Mouse (Mus musculus): ENCODE measurements around the gene Src.

Gene Src

DNA sequence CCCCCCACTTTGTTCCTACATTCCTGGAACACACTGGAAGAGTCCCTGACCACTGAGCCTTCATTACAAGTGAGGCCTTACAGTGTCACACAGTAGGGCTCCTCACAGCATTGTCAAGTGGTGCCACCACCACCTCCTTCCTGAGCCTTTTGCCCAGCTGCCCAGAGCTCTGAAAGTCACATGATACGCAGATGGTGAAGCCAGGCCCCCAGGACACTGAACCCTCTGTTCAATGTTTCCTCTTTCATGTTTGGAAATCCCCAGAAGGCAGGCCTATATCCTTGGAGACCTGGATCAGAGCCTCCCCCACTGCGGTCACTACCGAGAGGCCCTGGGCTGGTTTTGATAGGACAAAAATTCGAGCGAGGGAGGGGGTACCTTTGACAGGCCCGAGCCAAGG, 1.0 kb upstream of the Src start:
- DNase-seq: peak; percentile 87

- DNase-seq: no peak
These were observed 396 bp downstream of the Src start for GRCm38 (mm10) chr2:157418609-157419071.

- DNase-seq: no peak
These were observed 1.3 kb downstream of the Src start for GRCm38 (mm10) chr2:157419506-157419905.

DNA sequence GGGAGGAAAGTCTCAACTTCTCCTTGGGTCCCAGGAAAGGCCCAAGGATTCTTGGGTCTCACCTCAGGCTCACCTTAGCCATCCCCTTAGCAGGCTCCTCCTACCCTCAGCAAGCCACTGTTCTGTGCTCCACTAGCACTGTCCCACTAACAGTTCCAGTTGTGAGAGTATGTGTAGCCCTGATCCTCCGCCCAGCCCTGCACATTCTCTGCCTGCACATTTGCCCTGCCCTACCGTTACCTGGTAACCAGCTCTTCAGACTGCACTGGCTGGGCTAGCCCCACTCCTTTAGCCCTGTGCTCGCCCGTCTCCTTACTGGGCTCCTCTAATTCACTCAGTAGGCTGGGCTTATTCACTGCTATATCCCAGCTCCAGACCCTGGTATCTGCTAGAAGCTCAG, 2.2 kb downstream of the Src start:
- peak; percentile 88 for DNase-seq

DNA sequence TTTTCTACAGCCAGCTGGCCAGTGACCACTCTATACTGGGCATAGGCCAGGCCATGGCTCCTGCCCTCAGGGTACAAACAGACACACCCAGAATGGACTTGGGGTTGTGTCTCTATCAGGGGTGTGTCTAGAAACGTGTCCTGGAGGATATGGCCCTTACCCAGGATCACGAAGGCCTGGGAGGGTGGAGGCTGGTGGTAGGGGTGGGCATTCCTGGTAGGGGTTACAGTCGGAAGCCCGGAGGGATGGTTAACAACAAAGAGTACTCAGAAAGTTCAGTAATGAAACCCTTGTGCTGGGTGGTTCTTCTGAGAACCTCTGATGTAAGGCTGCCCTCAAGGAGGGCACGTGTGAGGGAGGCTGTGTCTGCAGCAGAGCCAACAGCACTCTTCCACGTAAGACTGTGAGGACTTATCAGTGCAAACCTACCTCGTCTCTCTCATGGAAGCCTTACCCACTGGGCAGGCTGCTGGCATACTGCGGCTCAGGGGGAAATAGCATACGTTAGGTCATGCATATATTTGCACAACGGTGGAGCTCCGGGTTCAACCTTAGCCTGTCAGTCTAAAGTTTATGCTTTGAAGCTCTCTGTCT, 3.9 kb downstream of the Src start:
- no peak for DNase-seq

- peak; percentile 96 for DNase-seq
These were observed 4.8 kb downstream of the Src start for GRCm38 (mm10) chr2:157422854-157423705.

DNA sequence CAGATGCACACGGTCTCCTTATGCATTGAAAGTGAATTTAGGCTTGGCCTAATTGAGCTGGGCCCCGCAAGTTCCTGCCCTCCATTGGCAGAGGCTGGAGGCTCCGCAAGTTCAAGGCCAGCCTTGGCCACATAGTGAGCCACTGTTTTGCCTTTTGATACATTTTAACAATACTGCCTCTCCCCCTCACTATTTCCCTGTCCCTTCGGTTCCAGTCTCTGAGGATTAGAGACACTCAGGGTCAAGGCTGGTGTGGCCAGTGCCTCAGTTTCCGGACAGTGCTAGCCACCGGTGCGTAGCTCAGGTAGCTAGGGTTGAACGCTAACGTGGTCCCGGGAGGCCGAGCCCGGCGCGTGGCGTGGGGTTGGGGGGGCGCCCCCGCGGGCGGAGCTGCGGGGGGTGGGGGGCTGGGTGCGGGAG, 5.5 kb downstream of the Src start:
- peak; percentile 89 for DNase-seq

GRCm38 (mm10) chr2:157424126-157424903, 6.1 kb downstream of the Src start:
- DNase-seq: peak; percentile 93

- peak; percentile 93 for DNase-seq
These were observed 6.8 kb downstream of the Src start for GRCm38 (mm10) chr2:157424904-157425642.

DNA sequence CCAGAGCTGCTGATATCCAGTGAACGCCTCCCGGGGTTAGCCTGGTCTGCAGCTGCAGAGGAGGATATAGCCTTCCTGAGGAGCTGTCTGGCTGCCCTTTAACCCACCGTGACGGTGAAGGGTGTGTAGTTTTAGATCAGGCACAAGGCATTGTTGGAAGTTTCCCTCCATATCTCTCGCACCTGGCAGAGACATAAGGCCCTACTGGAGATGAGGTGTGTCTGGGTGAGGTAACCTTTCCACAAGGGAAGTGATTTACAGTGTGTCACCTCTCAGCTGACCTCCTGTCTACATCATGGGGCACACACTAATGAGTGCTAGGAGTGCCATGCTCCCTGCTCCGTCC, 7.4 kb downstream of the Src start:
- DNase-seq: peak; percentile 90

DNA sequence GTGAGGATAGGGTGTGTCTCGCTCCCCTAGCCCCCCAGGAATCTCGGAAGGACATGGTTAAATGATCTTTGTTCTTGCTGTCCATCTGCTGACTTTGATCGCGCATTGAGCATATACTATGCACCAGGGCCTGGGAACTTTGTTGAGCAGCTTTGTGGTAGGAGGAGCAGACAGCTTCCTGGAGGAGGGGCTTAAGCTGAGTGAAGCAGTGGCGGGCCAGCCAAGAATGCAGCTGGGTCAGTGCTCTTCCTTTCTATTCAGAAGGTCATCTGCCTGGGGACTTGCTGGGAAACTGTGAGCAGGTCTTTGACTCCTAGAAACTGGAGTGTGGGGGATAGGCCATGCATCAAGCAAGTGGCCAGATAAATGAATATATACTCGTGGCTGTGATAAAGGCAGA, 7.9 kb downstream of the Src start:
- peak; percentile 95 for DNase-seq

GRCm38 (mm10) chr2:157427164-157427563, 8.9 kb downstream of the Src start:
- peak; percentile 80 for DNase-seq

DNA sequence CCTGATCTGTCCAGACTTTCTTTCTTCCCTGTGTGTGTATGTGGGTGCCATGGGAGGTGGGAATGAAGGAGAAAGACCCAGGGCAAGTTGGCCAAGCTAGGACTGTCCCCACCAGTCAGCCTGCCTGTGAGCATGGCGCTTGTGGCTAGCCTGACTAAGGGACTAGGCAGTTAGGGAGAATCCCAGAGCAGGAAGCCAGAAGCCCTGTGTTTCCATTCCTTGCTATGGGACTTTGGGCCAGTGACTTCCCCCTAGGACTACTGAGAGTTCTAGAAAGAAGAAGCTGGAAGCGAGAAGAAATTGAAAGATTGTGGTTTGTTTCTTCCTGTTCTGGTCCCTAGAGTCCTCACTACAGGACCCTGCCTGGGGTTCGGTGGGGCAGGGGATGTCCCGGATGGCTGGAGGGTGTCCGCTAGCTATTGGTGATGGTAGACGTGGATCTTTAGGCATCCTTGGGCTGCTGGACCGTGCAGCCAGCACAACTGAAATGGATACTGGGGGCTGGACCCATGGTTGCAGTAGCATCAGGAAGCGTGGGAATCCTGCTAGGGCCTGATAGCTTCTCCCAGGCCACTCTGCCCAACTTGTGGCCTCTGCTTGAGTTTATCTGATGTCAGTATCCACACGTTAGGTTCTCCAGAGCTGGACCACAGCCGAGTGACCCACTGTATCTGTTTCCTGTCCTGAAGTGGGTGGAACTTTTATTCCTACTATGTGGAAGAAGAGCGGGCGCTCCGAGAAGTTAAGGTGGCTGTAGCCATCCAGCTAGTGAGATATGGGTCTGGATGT, 10.3 kb downstream of the Src start:
- peak; percentile 94 for DNase-seq

- DNase-seq: no peak
These were observed 11.5 kb downstream of the Src start for GRCm38 (mm10) chr2:157429735-157430134.

DNA sequence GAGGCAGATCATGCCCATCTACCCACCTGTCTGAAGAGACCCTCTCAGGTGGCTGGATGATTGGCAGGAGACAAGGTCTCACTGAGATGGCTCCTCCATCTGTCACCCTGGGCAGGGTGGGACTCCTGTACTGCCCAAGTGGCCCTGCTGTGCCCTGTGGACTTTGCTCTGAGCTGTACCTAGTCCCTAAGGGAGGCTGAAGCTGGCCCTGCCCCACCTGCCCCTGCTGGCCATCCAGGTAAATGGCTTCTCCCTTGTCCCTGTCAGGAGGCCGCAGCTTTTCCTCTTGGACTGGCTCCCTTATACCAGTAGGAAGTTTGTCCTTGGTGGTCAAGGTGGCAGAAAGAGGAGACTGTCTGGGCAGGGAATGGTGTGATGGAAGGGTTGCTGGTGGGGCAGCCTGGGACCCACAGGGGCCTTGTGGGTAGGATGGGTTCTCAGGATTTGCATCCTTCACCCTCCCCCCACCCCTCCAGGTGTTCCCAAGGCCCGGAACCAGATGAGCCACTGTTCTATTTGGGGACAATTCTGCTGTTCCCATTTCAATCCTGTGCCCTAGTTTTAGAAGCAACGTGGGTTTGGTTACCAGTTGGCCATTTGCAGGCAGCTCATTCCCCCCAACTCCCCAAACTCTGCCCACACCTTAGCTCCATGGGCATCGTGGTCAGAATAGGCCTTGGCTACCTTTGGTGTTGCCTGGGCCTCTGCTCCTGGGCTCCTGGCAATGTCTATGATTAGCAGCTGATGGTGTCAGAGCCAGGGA, 12.6 kb downstream of the Src start:
- no peak for DNase-seq

DNA sequence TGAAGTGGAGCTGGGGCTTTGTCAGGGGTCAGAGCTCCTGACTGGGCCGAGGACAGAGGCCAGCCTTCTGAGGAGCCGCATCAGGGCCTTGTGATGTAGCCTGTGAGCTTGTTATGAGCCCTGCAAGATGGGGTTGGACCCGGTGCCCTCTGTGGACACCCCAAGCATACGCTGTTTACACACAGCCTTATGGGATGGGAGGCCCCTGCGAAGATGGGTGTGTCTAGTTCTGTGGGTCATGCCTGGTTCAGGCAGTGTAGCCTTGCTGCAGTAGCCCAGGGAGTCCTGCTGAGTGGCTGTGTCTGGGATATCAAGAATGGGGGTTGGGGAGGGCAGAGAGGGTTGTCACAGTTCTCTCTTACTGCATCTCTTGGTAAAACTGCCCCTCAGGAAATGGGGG, 13.7 kb downstream of the Src start:
- DNase-seq: no peak

- no peak for DNase-seq
These were observed 14.2 kb downstream of the Src start for GRCm38 (mm10) chr2:157432476-157432875.

DNA sequence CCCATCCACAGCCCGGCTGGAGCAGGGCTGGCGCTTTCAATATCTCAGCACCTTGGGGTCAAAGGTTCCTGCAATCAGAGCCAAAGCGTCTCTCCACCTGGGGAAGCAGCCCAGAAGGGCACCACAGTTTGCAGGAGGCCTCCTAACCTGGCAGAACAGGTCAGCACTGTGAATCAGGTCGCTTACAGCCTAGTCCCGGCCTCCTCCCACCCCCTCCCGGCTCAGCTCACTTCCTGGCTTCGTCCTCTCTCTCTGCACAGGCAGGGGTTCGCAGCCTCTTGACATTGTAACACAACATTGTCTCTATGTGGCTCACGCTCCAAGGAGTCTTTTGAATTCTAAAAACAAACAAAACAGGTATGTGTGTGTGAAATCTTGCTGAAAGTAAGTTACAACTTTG, 15.8 kb downstream of the Src start:
- DNase-seq: no peak

DNA sequence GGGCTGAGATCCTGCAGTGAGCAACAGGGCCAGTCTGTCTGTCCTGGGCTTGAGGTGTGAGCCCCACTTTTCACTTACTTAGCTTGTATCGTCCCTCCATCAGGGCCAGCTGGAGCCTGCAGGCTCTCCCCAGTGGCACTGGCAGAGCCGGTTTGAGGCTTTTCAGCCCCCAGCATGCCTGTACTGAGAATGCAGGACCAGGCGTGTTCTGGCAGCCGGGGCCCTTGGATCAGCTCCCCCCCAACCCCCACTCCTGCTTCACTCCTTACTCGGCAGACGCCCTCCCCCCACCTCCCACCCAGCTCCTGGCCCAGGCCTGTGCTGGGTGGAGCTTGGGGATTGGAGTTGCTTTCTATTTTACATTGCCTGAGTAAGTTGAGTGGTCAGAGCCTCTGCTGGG, 16.3 kb downstream of the Src start:
- no peak for DNase-seq

DNA sequence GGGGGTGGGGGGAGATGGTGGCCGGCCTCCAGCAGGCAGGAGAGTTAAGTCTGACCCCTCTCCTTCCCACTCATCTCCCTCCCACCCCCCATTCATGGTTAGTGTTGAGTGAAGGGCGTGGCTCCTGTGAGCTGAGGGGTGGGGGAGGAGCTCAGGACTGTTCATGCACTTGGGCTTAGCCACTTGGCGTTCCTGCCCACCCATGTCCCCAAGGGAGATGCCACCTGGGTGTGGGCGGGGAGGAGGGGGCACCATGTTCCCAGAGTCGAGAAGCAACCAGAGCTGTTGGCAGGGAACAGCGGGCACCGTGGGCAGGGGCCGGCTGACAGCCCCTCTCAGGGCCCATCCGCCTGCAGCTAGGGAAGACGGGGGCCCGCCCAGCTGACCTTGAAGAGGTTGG, 18.3 kb downstream of the Src start:
- no peak for DNase-seq

DNA sequence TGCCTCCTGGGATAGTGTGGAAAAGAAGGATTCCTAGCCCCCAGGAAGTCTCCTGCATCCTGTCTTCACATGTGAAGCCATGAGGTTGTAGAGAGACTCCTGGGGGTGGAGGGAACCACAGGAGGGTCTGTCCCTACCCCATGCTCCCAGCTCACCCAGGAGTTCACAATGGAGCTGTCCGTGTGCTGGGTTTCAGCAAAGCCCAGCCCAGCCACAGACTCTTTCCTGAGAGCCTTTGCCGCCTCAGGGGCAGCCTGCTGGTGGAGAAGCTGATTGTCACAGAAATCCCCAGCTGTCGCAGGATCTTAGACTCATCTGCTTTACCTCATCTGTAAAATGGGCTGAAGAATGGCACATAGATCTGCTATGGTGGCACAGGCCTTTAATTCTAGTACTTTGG, 18.9 kb downstream of the Src start:
- no peak for DNase-seq
